Mouse (Mus musculus) intestine, postnatal 0 days (tissue): ENCODE results near the gene H2afj. TPM values are rescaled to one million over a fixed set of nuclear protein-coding genes. Genes with fewer than 3 reads are reported as not detected.

Experiments used
- ATAC-seq: fragments of 200-750 bp; cut with Nextera tagmentation; 2 replicates; pipeline ENCODE4 v1.8.0; 2017; ENCODE audit warnings: mild to moderate bottlenecking, moderate TSS enrichment, moderate library complexity
- H3K27ac ChIP-seq: fragments of 300-500 bp; sonication (generic); 2 replicates; pipeline ENCODE4 v1.5.1; 2014; ENCODE audit warnings: mild to moderate bottlenecking, low read depth, low read length, moderate library complexity
- H3K27me3 ChIP-seq: fragments of 300-500 bp; sonication (generic); replicated peaks from 2 replicates; pipeline ENCODE4 v1.6.1; 2014; ENCODE audit warnings: low read length, mixed read lengths; ENCODE audit not compliant: control insufficient read depth, insufficient read depth
- H3K36me3 ChIP-seq: fragments of 300-500 bp; sonication (generic); 2 replicates; pipeline ENCODE4 v1.6.1; 2014; ENCODE audit warnings: mild to moderate bottlenecking, moderate library complexity; ENCODE audit not compliant: control insufficient read depth, insufficient read depth
- H3K4me1 ChIP-seq: fragments of 300-500 bp; sonication (generic); replicated peaks from 2 replicates; pipeline ENCODE4 v1.6.1; 2014; ENCODE audit warnings: antibody characterized with exemption, low read length, mixed read lengths; ENCODE audit not compliant: control insufficient read depth, insufficient read depth
- H3K4me2 ChIP-seq: fragments of 300-500 bp; sonication (generic); replicated peaks from 2 replicates; pipeline ENCODE4 v1.6.1; 2014; ENCODE audit warnings: low read depth, mild to moderate bottlenecking, moderate library complexity
- H3K4me3 ChIP-seq: fragments of 300-500 bp; sonication (generic); 2 replicates; pipeline ENCODE4 v1.5.1; 2014; ENCODE audit warnings: low read depth, low read length
- H3K9ac ChIP-seq: fragments of 300-500 bp; sonication (generic); 2 replicates; pipeline ENCODE4 v1.6.1; 2014; ENCODE audit warnings: mild to moderate bottlenecking, low read depth, low read length
- H3K9me3 ChIP-seq: fragments of 300-500 bp; sonication (generic); 2 replicates; pipeline ENCODE4 v1.6.1; 2016; ENCODE audit warnings: mixed run types; ENCODE audit not compliant: control insufficient read depth
- CTCF ChIP-seq: sonication (generic); IDR thresholded peaks from 2 replicates; pipeline ENCODE4 v1.5.1; 2016; ENCODE audit warnings: low read depth, mild to moderate bottlenecking, control low read depth, antibody characterized with exemption, moderate library complexity
- WGBS: fragments of 180-500 bp; shearing (Covaris S2); extraction: QIAGEN DNeasy Blood & Tissue Kit; methylation state at CpG from one replicate; pipeline ENCODE4 v1.1.7; 2014; 5-methylcytosine and 5-hydroxymethylcytosine counted together
- polyA plus RNA-seq: library from polyadenylated mRNA; unstranded; fragments of >200 nt; fragmentation: Nextera tagmentation; extraction: Ambion mirVana; gene quantifications from 2 replicates; pipeline ENCODE4 v1.2.1, GENCODE M21; 2015

The H2afj gene
- polyA plus RNA-seq, result 231 and 241 TPM in 2 replicates

DNA sequence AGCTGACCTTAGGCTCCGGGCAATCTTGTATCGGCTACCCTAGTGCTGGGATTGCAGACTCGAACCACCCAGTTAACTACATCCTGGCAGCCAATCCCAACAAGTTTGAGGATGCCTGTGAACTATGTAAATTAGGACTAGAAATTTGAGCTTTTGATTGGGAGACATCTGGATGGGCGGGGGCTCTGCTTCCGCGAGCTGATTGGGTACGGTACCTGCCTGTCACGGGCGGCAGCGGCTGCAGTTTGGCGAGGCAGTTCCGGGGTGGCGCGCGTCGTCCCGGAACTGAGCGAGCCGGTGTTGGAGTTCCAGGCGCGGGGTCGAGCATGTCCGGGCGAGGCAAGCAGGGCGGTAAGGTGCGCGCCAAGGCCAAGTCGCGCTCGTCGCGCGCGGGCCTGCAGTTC, at the start of gene H2afj:
TSS of gene H2afj (plus strand) at position 231 of the 404 bp plus-strand sequence.
- Histone ChIP-seq H3K9me3 (no peaks in the 10 kb centered on the region), H3K36me3 (no peaks in the 10 kb centered on the region; the same call in 1 of the 2 replicates), H3K27me3 (no peaks in the 10 kb centered on the region), H3K9ac (peak within 1 kb of the TSS; percentile 79), H3K4me2 (peak within 1 kb of the TSS; percentile 94), H3K27ac (peak within 1 kb of the TSS; percentile 90), H3K4me1 (peaks cover 21% of the 10 kb centered on the region; the same call in 1 of the 2 replicates), H3K4me3 (peak within 1 kb of the TSS; percentile 85)
- no peak for TF ChIP-seq CTCF
- ATAC-seq, result peak; percentile 83
- WGBS, result under 1% methylated on average over 34 of the region's 34 CpGs

GRCm38 (mm10) chr6:136763912-136764311, 44.1 kb upstream of the H2afj start:
- no peaks in the 10 kb centered on the region for H3K27me3 ChIP-seq
- H3K4me3 ChIP-seq, result no peak overlapping the region
- peaks cover 28% of the 10 kb centered on the region for H3K36me3 ChIP-seq
- no peak overlapping the region for H3K9ac ChIP-seq
- 30% methylated on average over 1 of the region's 1 CpGs for WGBS
- H3K4me2 ChIP-seq, result no peak overlapping the region
- H3K27ac ChIP-seq, result no peak overlapping the region
- ATAC-seq, result no peak
- peaks cover 3% of the 10 kb centered on the region; the same call in 1 of the 2 replicates for H3K4me1 ChIP-seq
- no peaks in the 10 kb centered on the region for H3K9me3 ChIP-seq
- no peak for TF ChIP-seq CTCF

DNA sequence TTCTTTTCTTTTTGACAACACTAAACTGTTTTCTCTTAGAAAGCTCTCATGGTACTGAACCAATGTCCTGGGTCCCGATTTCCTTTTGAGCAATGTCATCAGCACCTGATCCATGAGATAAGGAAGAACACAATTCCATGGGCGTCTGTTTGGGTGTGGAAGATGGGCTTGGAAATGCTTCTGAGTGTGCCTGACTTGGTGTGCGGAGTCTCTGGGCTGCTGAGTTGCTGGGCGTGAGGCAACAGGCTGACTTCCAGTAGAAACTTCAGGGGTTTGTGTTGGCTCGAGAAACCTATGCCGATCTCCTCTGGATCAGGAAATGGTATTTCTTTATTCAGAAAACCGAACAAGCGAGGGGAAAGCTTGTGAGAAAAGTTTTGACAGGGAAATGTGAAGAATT, 38.9 kb upstream of the H2afj start:
- Histone ChIP-seq H3K9ac (no peak overlapping the region), H3K4me1 (no peaks in the 10 kb centered on the region; the same call in 1 of the 2 replicates), H3K27ac (peak overlapping the region; percentile 57; the same call in 1 of the 2 replicates), H3K9me3 (no peaks in the 10 kb centered on the region), H3K27me3 (no peaks in the 10 kb centered on the region), H3K4me3 (no peak overlapping the region), H3K36me3 (peaks cover 25% of the 10 kb centered on the region), H3K4me2 (no peak overlapping the region)
- no peak for ATAC-seq
- WGBS, result 75% methylated on average over 8 of the region's 8 CpGs
- no peak for TF ChIP-seq CTCF

GRCm38 (mm10) chr6:136769859-136770258, 38.2 kb upstream of the H2afj start:
- Histone ChIP-seq H3K27me3 (no peaks in the 10 kb centered on the region), H3K9ac (no peak overlapping the region), H3K4me1 (no peaks in the 10 kb centered on the region), H3K27ac (peak overlapping the region; percentile 57; the same call in 1 of the 2 replicates), H3K36me3 (peaks cover 25% of the 10 kb centered on the region), H3K4me2 (no peak overlapping the region), H3K9me3 (no peaks in the 10 kb centered on the region), H3K4me3 (no peak overlapping the region)
- ATAC-seq, result peak; percentile 94
- TF ChIP-seq CTCF, result no peak
- 46% methylated on average over 7 of the region's 7 CpGs for WGBS

DNA sequence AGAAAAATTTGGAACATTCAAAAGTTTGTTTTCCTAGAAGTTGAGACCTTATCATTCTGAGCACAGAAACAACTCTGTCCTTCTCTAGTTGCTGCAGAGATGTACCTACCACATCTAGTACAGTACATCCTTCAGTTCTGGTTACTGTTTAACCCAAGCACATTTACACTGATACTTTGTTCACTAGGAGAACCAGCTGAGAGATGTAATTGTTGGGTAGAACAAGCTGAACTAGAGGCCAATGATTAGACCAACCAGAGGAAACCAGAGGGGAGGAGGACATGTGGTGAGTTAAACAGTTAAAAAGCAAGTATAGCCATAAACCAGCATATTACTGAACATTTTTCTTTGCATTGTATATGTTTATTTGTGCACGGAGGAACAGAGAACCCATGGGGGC, 31.7 kb upstream of the H2afj start:
- Histone ChIP-seq H3K4me3 (no peak overlapping the region), H3K36me3 (no peaks in the 10 kb centered on the region; the same call in 1 of the 2 replicates), H3K4me1 (peaks cover 8% of the 10 kb centered on the region), H3K27me3 (no peaks in the 10 kb centered on the region), H3K9ac (no peak overlapping the region), H3K9me3 (no peaks in the 10 kb centered on the region), H3K27ac (0 out of 2 replicates have a peak overlapping the region, but pooled peaks have one; percentile 2), H3K4me2 (no peak overlapping the region; the same call in 1 of the 2 replicates)
- peak; percentile 70 for ATAC-seq
- WGBS, result 35% methylated on average over 1 of the region's 1 CpGs
- TF ChIP-seq CTCF, result no peak

- peak within 1 kb of the TSS; percentile 64 for H3K4me2 ChIP-seq
- peak within 1 kb of the TSS; percentile 59 for H3K4me3 ChIP-seq
- no peaks in the 10 kb centered on the region for H3K27me3 ChIP-seq
- 34% methylated on average over 20 of the region's 20 CpGs for WGBS
- no peak for TF ChIP-seq CTCF
- no peaks in the 10 kb centered on the region for H3K36me3 ChIP-seq
- H3K4me1 ChIP-seq, result no peaks in the 10 kb centered on the region; the same call in 1 of the 2 replicates
- peak within 1 kb of the TSS; percentile 92 for H3K27ac ChIP-seq
- H3K9ac ChIP-seq, result peak within 1 kb of the TSS; percentile 72
- no peaks in the 10 kb centered on the region for H3K9me3 ChIP-seq
- peak; percentile 92 for ATAC-seq
Measured at GRCm38 (mm10) chr6:136781377-136781986, 26.6 kb upstream of the H2afj start, which contains the start of gene Gucy2c. TSS of gene Gucy2c (minus strand) at chr6:136781765.
